Mouse (Mus musculus): ENCODE results near the gene Fsd1.

DNA sequence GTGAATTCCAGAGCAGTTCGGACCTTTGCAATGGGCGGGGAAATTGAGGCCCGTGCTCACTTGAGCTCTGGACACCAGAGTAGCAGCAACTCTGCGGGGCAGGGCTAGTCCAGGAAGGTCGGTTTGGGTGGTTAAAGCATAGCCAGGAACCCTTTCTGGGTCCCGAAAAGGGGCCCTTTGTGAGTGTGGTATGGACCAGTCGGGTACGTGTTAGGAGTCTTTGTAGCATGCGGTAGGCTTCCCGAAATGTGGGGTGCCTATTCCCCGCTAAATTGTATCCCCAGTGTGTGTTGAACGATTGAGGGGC lies 54.5 kb downstream of the Fsd1 start:
- TF ChIP-seq POLR2A (IDR thresholded peaks at IDR 0.05; ENCODE audit: insufficient read length, low read depth): no peak
- no peak for TF ChIP-seq USF1 (IDR thresholded peaks at IDR 0.05; ENCODE audit: low read depth)
- TF ChIP-seq TCF12 (IDR thresholded peaks at IDR 0.05; ENCODE audit: insufficient read depth, poor library complexity, severe bottlenecking): no peak
- TF ChIP-seq MYOD1 (IDR thresholded peaks at IDR 0.05; ENCODE audit: control insufficient read depth in 1 of 3, insufficient read length in 2 of 3, low read depth in 2 of 3): no peak
- TF ChIP-seq MAX (IDR thresholded peaks at IDR 0.05; ENCODE audit: low read depth): no peak
- no peak for TF ChIP-seq TCF3 (IDR thresholded peaks at IDR 0.05; ENCODE audit: insufficient read length, low read depth)

Measured in myocyte (in vitro differentiated cells).